Mouse (Mus musculus) cerebellum, adult 2 months (tissue): Measurements from ENCODE around the gene Evpl.

ENCODE experiments used
- CTCF ChIP-seq: fragments of 200-500 bp; IDR thresholded peaks from 2 replicates; pipeline ENCODE4 v1.5.1; 2011; ENCODE audit warnings: low read depth, mild to moderate bottlenecking, control low read depth, low read length, moderate library complexity, borderline replicate concordance; ENCODE audit not compliant: insufficient read depth
- POLR2A ChIP-seq: fragments of 200-500 bp; IDR thresholded peaks from 2 replicates; pipeline ENCODE4 v1.6.1; 2011; ENCODE audit warnings: low read length, control low read depth, borderline replicate concordance; ENCODE audit not compliant: insufficient read depth

DNA sequence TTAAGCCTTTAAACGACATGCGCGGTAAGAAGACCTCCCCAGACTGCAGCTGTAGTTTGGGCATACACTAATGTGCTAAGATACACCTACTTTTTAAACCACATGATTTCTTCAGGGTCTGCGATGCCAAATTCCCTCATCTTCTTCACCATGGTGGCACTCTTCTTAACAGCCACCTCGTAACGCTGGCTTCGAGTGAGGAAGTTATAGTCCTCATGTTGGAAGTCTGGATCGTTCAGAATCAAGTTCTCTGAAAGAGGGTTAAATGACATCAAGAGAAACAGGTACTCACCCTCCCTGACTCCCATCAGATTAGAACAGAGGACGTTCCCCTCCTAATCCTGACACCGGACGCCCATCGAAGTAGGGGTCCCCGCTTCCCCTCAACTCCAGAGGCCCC is 39.7 kb downstream of the Evpl start:
- TF ChIP-seq CTCF: no peak
- TF ChIP-seq POLR2A: no peak
